7 mouse cellular contexts compared by ENCODE assay signal in the genomic region with DNA sequence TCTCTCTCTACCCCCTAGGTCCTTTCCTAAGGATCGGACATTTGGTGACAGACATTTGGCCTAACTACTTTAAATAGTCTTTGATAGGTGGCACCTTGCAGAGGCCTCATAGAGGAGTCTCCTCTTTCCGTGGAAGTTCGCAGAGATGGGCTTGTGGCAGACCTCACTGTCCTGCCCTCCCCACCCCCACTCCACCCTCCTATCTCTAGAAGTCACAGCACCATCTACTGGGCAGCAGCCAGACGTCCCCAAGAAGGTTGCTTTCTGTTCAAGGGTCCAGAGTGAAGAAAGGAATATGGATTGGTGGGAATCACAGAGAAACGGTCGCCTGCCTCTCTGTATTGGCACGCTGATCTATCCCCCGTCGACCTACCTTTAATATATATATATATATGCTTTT.
A peak's percentile ranks its signal among the peaks of the same experiment; 100 is the strongest.
DNase-seq lines count a peak whose midpoint lies in the region; ATAC-seq and TF ChIP-seq lines count a peak whose summit lies in the region.

No protein-coding gene starts in this region.

- no peak overlapping the region for H3K27ac ChIP-seq in layer of hippocampus, adult 2 months
- no peak overlapping the region for H3K27ac ChIP-seq in midbrain, postnatal 0 days (ENCODE audit: low read depth, low read length)

- ATAC-seq in midbrain, postnatal 0 days (ENCODE audit: low FRiP score) = no peak

- H3K4me3 ChIP-seq in layer of hippocampus, adult 2 months = no peak overlapping the region
- no peak overlapping the region for H3K4me3 ChIP-seq in midbrain, postnatal 0 days (ENCODE audit: low read depth, low read length)

- peaks cover 45% of the 10 kb centered on the region for H3K27me3 ChIP-seq in midbrain, postnatal 0 days (ENCODE audit: insufficient read depth, low read length)

- no peaks in the 10 kb centered on the region for H3K4me1 ChIP-seq in midbrain, postnatal 0 days (ENCODE audit: insufficient read depth, low read length)

- H3K36me3 ChIP-seq in midbrain, postnatal 0 days (ENCODE audit: insufficient read depth, low read length) = no peaks in the 10 kb centered on the region

- no peaks in the 10 kb centered on the region for H3K9me3 ChIP-seq in midbrain, postnatal 0 days (ENCODE audit: low read length)

- no peak overlapping the region for H3K9ac ChIP-seq in midbrain, postnatal 0 days (replicated peaks; ENCODE audit: low read length, poor library complexity, severe bottlenecking)

- DNase-seq in layer of hippocampus, adult 2 months (ENCODE audit: low spot score in 2 of 2) = peak in 1 of 2 experiments; percentile 29
- no peak for DNase-seq in layer of hippocampus, adult 8-10 months (ENCODE audit: low spot score in 2 of 2)
- peak; percentile 82 for DNase-seq in NIH3T3 (ENCODE audit: low read depth)
- peak; percentile 82 for DNase-seq in embryo, embryonic 10 days (ENCODE audit: low spot score)
- DNase-seq in kidney, adult 9 months = peak; percentile 57
- peak; percentile 84 for DNase-seq in midbrain, postnatal 0 days (ENCODE audit: low spot score)
- no peak for DNase-seq in frontal cortex, postnatal 25 days (ENCODE audit: low spot score in 2 of 2)

- WGBS in midbrain, postnatal 0 days = 19% methylated on average over 9 of the region's 9 CpGs

- H3K4me2 ChIP-seq in midbrain, postnatal 0 days (ENCODE audit: low read depth, low read length, poor library complexity, severe bottlenecking) = no peak overlapping the region

- peak; percentile 75 for TF ChIP-seq CTCF in layer of hippocampus, adult 2 months (conservative IDR thresholded peaks at IDR 0.05)
- TF ChIP-seq CTCF in midbrain, postnatal 0 days (IDR thresholded peaks at IDR 0.05) = peak; percentile 79

Comparison
In these comparisons a context has a peak if more than half of its experiments do, and no peak if none do; other contexts are left out.
1. DNase-seq: peak in NIH3T3 (single experiment), embryo, embryonic 10 days (single experiment), kidney, adult 9 months (single experiment) and midbrain, postnatal 0 days (single experiment); none in layer of hippocampus, adult 8-10 months (0 of 2) and frontal cortex, postnatal 25 days (0 of 2).